Mouse (Mus musculus) limb, embryonic 15.5 days (tissue): ENCODE measurements around the gene Akap1. TPM values are rescaled to one million over a fixed set of nuclear protein-coding genes. Genes with fewer than 3 reads are reported as not detected.

ENCODE experiments used
- ATAC-seq: fragments of 200-750 bp; cut with Nextera tagmentation; 2 replicates; pipeline ENCODE4 v1.8.0; 2017; ENCODE audit warnings: low read depth, moderate TSS enrichment; ENCODE audit not compliant: insufficient number of reproducible peaks, low FRiP score, low TSS enrichment
- H3K27ac ChIP-seq: fragments of 300-500 bp; sonication (generic); 2 replicates; pipeline ENCODE4 v1.5.1; 2015; ENCODE audit warnings: moderate library complexity, mild to moderate bottlenecking, inconsistent platforms
- H3K27me3 ChIP-seq: fragments of 300-500 bp; sonication (generic); 2 replicates; pipeline ENCODE4 v1.6.1; 2015; ENCODE audit warnings: inconsistent platforms
- H3K36me3 ChIP-seq: fragments of 300-500 bp; sonication (generic); 2 replicates; pipeline ENCODE4 v1.6.1; 2015; ENCODE audit warnings: inconsistent platforms
- H3K4me1 ChIP-seq: fragments of 300-500 bp; sonication (generic); 2 replicates; pipeline ENCODE4 v1.6.1; 2015; ENCODE audit warnings: inconsistent platforms
- H3K4me2 ChIP-seq: fragments of 300-500 bp; sonication (generic); 2 replicates; pipeline ENCODE4 v1.6.1; 2015; ENCODE audit warnings: mild to moderate bottlenecking, inconsistent platforms
- H3K4me3 ChIP-seq: fragments of 300-500 bp; sonication (generic); 2 replicates; pipeline ENCODE4 v1.5.1; 2015; ENCODE audit warnings: mild to moderate bottlenecking, inconsistent platforms
- H3K9ac ChIP-seq: fragments of 300-500 bp; sonication (generic); 2 replicates; pipeline ENCODE4 v1.6.1; 2015; ENCODE audit warnings: inconsistent platforms
- H3K9me3 ChIP-seq: fragments of 300-500 bp; sonication (generic); 2 replicates; pipeline ENCODE4 v1.6.1; 2016; ENCODE audit warnings: inconsistent platforms
- WGBS: fragments of 180-500 bp; shearing (Covaris S2); methylation state at CpG from one replicate; pipeline ENCODE4 v1.1.7; 2015; 5-methylcytosine and 5-hydroxymethylcytosine counted together
- polyA plus RNA-seq: library from polyadenylated mRNA; unstranded; fragments of >200 nt; fragmentation: Nextera tagmentation; extraction: Ambion mirVana; gene quantifications from 2 replicates; pipeline ENCODE4 v1.2.1, GENCODE M21; 2015

Akap1 gene
- polyA plus RNA-seq, 1 experiment from 2014 or later = 17.9 TPM

DNA sequence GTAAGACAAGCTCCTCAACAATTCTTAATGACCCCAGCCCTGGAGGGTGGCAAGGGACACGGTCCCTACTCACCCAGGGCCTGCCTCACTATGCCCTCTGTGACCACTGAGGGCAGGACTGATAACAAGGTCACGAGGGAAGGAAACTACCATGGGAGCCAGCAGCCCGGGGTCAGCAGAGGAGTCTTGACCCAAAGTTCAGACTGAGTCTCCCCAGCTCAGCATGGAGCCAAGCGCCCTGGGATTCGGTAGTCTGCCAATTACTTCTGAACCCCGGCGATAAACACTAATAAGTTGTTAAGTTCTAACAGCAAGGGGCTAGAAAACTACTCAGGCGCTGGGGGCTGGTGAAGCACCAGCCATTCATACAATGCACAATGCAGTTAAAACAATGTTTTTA lies 24.1 kb downstream of the Akap1 start:
- H3K4me3 ChIP-seq = no peak overlapping the region
- H3K27me3 ChIP-seq = no peaks in the 10 kb centered on the region
- ATAC-seq = no peak
- 42% methylated on average over 8 of the region's 8 CpGs for WGBS
- peaks cover 16% of the 10 kb centered on the region for H3K4me1 ChIP-seq
- H3K27ac ChIP-seq = 0 out of 2 replicates have a peak overlapping the region, but pooled peaks have one; percentile 30
- no peaks in the 10 kb centered on the region for H3K9me3 ChIP-seq
- H3K9ac ChIP-seq = no peak overlapping the region
- peaks cover 44% of the 10 kb centered on the region for H3K36me3 ChIP-seq
- H3K4me2 ChIP-seq = no peak overlapping the region

DNA sequence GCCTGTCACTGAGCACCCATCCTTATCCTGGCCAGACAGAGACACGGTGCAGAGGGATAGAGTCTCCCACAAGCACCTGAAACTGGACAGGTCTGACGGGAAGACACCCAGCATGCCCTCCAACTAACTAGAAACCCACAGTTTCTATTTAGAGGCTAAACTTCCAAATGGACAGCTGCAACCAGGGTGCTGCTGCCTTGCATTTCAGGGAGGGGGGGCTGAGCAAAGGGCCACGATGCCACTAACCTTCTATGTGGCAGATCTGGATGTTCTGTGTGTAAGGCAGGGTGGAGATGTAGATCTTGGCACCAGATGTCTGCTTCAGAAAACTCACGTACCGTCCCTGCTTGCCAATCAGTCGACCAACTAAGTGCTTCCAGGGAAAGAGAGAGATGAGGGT lies 25.0 kb downstream of the Akap1 start:
- WGBS = 76% methylated on average over 6 of the region's 6 CpGs
- H3K36me3 ChIP-seq = peaks cover 43% of the 10 kb centered on the region

DNA sequence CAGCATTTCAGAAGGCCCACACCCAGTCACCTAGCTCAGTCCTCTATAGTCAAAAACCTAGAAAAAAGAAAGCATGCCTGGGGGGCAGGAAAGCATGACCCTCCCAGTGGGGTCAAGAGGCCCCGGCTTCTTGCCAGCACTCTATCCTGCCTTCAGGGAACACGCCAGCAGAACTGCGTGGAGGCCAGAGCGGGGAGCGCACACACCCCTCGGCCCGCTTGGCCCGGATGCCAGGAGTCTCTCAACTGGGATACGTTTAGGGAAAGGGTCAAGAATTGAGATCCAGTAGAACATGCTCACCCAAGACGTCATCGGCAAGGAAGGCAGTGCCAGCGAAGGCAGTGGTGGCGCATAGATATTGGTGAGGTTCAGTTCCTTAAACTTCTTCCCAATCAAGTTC lies 25.8 kb downstream of the Akap1 start:
- no peaks in the 10 kb centered on the region for H3K9me3 ChIP-seq
- 90% methylated on average over 13 of the region's 13 CpGs for WGBS
- peaks cover 38% of the 10 kb centered on the region for H3K36me3 ChIP-seq
- H3K4me2 ChIP-seq = no peak overlapping the region
- peaks cover 16% of the 10 kb centered on the region for H3K4me1 ChIP-seq
- no peaks in the 10 kb centered on the region for H3K27me3 ChIP-seq
- H3K27ac ChIP-seq = no peak overlapping the region
- H3K4me3 ChIP-seq = no peak overlapping the region
- ATAC-seq = no peak
- H3K9ac ChIP-seq = no peak overlapping the region

More for the DNA sequence above, 25.0 kb downstream of the Akap1 start:
- no peak overlapping the region for H3K4me2 ChIP-seq
- H3K27ac ChIP-seq = no peak overlapping the region
- no peak overlapping the region for H3K9ac ChIP-seq
- peaks cover 16% of the 10 kb centered on the region for H3K4me1 ChIP-seq
- no peak for ATAC-seq
- no peaks in the 10 kb centered on the region for H3K27me3 ChIP-seq
- H3K4me3 ChIP-seq = no peak overlapping the region
- H3K9me3 ChIP-seq = no peaks in the 10 kb centered on the region

GRCm38 (mm10) chr11:88834606-88835005 lies 29.8 kb downstream of the Akap1 start:
- no peak overlapping the region for H3K4me3 ChIP-seq
- no peak overlapping the region for H3K9ac ChIP-seq
- no peaks in the 10 kb centered on the region for H3K27me3 ChIP-seq
- H3K36me3 ChIP-seq = peaks cover 59% of the 10 kb centered on the region
- no peak overlapping the region for H3K4me2 ChIP-seq
- WGBS = 89% methylated on average over 11 of the region's 11 CpGs
- H3K9me3 ChIP-seq = no peaks in the 10 kb centered on the region
- H3K27ac ChIP-seq = no peak overlapping the region
- no peak for ATAC-seq
- 0 out of 2 replicates have a peak, but pooled peaks cover 2% of the 10 kb centered on the region for H3K4me1 ChIP-seq

GRCm38 (mm10) chr11:88834134-88834533 lies 30.3 kb downstream of the Akap1 start:
- peaks cover 59% of the 10 kb centered on the region for H3K36me3 ChIP-seq
- 85% methylated on average over 14 of the region's 14 CpGs for WGBS

GRCm38 (mm10) chr11:88833099-88833498 lies 31.3 kb downstream of the Akap1 start:
- Histone ChIP-seq H3K27ac (no peak overlapping the region), H3K4me1 (no peaks in the 10 kb centered on the region), H3K4me2 (no peak overlapping the region), H3K36me3 (peaks cover 50% of the 10 kb centered on the region), H3K27me3 (no peaks in the 10 kb centered on the region), H3K4me3 (no peak overlapping the region), H3K9ac (no peak overlapping the region), H3K9me3 (no peaks in the 10 kb centered on the region)
- WGBS = 83% methylated on average over 4 of the region's 4 CpGs
- ATAC-seq = no peak

More at GRCm38 (mm10) chr11:88834134-88834533, 30.3 kb downstream of the Akap1 start:
- no peak for ATAC-seq
- H3K4me2 ChIP-seq = no peak overlapping the region
- H3K4me3 ChIP-seq = no peak overlapping the region
- H3K27ac ChIP-seq = no peak overlapping the region
- no peak overlapping the region for H3K9ac ChIP-seq
- no peaks in the 10 kb centered on the region for H3K27me3 ChIP-seq
- H3K4me1 ChIP-seq = 0 out of 2 replicates have a peak, but pooled peaks cover 2% of the 10 kb centered on the region
- H3K9me3 ChIP-seq = no peaks in the 10 kb centered on the region

DNA sequence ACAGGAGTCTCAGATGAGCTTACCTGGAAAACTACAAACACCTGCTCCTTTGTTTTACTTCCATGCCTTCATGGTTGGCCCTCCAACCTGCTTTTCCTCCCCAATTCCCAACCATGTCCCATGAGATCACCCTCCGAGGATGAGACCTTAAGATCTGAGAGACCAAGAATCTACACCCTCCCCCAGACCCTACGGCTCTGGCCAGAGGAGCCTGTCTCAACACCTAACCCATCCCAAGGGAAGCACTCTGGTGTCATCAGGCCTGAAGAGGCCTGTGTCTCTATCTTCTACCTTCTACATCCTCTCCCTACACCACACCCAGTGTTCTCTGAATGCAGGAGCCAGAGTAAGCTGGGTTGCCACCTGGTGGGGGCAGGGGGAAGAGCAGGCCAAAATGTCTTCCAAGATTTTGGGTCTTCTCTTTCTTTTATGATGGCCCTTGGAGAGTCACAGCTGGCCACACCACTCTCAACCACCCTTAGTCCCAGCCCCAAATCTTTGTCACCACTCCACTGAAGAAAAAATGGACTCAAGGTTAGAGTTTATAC lies 34.1 kb downstream of the Akap1 start:
- Histone ChIP-seq H3K9ac (no peak overlapping the region), H3K4me2 (no peak overlapping the region), H3K36me3 (peaks cover 36% of the 10 kb centered on the region), H3K27ac (no peak overlapping the region), H3K9me3 (no peaks in the 10 kb centered on the region), H3K27me3 (no peaks in the 10 kb centered on the region), H3K4me1 (no peaks in the 10 kb centered on the region), H3K4me3 (no peak overlapping the region)
- ATAC-seq = no peak
- WGBS = 92% methylated on average over 2 of the region's 2 CpGs

DNA sequence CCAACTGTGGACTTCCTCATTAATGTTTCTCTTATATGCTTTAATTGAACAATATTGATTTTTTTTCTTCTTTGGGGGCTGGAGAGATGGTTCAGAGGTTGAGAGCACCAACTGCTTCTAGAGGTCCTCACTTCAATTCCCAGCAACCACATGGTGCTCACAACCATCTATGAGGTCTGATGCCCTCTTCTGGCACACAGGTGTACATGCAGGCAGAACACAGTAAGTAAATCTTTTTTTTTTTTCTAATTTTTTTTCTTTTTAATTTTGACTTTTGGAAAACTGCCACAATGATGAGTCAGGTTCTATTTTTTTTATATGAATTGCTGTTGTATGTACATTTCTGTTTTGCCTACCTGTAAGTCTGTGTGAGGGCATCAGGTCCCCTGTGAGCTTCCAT lies 35.9 kb downstream of the Akap1 start:
- H3K4me2 ChIP-seq = no peak overlapping the region
- H3K36me3 ChIP-seq = peaks cover 25% of the 10 kb centered on the region
- no peak for ATAC-seq
- no peak overlapping the region for H3K27ac ChIP-seq
- no peak overlapping the region for H3K4me3 ChIP-seq
- no peaks in the 10 kb centered on the region for H3K27me3 ChIP-seq
- no peak overlapping the region for H3K9ac ChIP-seq
- no peaks in the 10 kb centered on the region for H3K9me3 ChIP-seq
- H3K4me1 ChIP-seq = no peaks in the 10 kb centered on the region

GRCm38 (mm10) chr11:88825909-88826308 lies 38.5 kb downstream of the Akap1 start:
- no peak overlapping the region for H3K9ac ChIP-seq
- no peak overlapping the region for H3K4me2 ChIP-seq
- no peak for ATAC-seq
- peaks cover 9% of the 10 kb centered on the region for H3K4me1 ChIP-seq
- no peak overlapping the region for H3K4me3 ChIP-seq
- peaks cover 11% of the 10 kb centered on the region; the same call in 1 of the 2 replicates for H3K36me3 ChIP-seq
- H3K9me3 ChIP-seq = no peaks in the 10 kb centered on the region
- H3K27ac ChIP-seq = no peak overlapping the region
- H3K27me3 ChIP-seq = peaks cover 16% of the 10 kb centered on the region
- 36% methylated on average over 7 of the region's 7 CpGs for WGBS

DNA sequence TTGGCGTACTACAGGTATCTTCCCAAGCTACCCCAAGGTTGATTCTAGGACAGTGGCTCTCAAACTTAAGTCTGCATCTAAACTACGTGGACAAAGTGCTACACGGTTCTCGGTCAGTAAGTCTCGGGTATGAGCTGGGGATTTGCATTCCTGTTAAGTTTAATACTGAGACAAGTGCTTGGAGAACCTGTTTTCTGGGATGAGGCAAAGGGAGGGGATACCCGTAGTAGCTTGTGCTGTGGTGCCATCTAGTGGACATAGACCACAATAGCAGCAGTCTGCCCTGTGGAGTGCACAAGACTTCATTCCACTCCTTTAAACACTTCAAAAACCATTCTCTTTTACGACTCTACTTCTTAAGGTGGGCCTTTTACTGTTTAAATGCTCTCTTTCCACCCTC lies 41.4 kb downstream of the Akap1 start:
- ATAC-seq = no peak
- WGBS = 2% methylated on average over 7 of the region's 7 CpGs
- no peak overlapping the region for H3K4me3 ChIP-seq

GRCm38 (mm10) chr11:88822526-88822925 lies 41.9 kb downstream of the Akap1 start:
- ATAC-seq = no peak
- H3K27me3 ChIP-seq = peaks cover 23% of the 10 kb centered on the region
- no peak overlapping the region for H3K4me3 ChIP-seq
- WGBS = 28% methylated on average over 5 of the region's 5 CpGs
- no peaks in the 10 kb centered on the region for H3K36me3 ChIP-seq
- peaks cover 17% of the 10 kb centered on the region for H3K4me1 ChIP-seq
- peak overlapping the region; percentile 44 for H3K4me2 ChIP-seq
- no peak overlapping the region for H3K9ac ChIP-seq
- H3K9me3 ChIP-seq = no peaks in the 10 kb centered on the region
- no peak overlapping the region for H3K27ac ChIP-seq

More for the DNA sequence above, 41.4 kb downstream of the Akap1 start:
- Histone ChIP-seq H3K4me1 (peaks cover 17% of the 10 kb centered on the region), H3K36me3 (no peaks in the 10 kb centered on the region), H3K27ac (no peak overlapping the region), H3K27me3 (peaks cover 23% of the 10 kb centered on the region), H3K9me3 (no peaks in the 10 kb centered on the region), H3K4me2 (peak overlapping the region; percentile 44), H3K9ac (no peak overlapping the region)

- H3K4me3 ChIP-seq = 0 out of 2 replicates have a peak overlapping the region, but pooled peaks have one; percentile 4
- 0 out of 2 replicates have a peak, but pooled peaks have one; percentile 21 for ATAC-seq
- no peak overlapping the region for H3K9ac ChIP-seq
- WGBS = 13% methylated on average over 24 of the region's 24 CpGs
- no peaks in the 10 kb centered on the region for H3K36me3 ChIP-seq
- peaks cover 23% of the 10 kb centered on the region for H3K27me3 ChIP-seq
- peaks cover 17% of the 10 kb centered on the region for H3K4me1 ChIP-seq
- no peaks in the 10 kb centered on the region for H3K9me3 ChIP-seq
- H3K27ac ChIP-seq = no peak overlapping the region
- H3K4me2 ChIP-seq = peak overlapping the region; percentile 10; the same call in 1 of the 2 replicates
These were observed 43.4 kb downstream of the Akap1 start for GRCm38 (mm10) chr11:88820742-88821576.
